Mouse (Mus musculus) ES-Bruce4 (cell line): ENCODE results near the gene Dact2. TPM values are rescaled to one million over a fixed set of nuclear protein-coding genes. Genes with fewer than 3 reads are reported as not detected.
A peak's percentile ranks its signal among the peaks of the same experiment; 100 is the strongest.

Source experiments
- H3K27ac ChIP-seq: 2 replicates; pipeline ENCODE4 v1.5.1; 2012; ENCODE audit warnings: low read length, inconsistent platforms; ENCODE audit not compliant: insufficient read depth
- H3K27me3 ChIP-seq: 2 replicates; pipeline ENCODE4 v1.6.1; 2012; ENCODE audit warnings: mild to moderate bottlenecking, low read length, inconsistent platforms; ENCODE audit not compliant: control insufficient read depth, poor library complexity, insufficient read depth, severe bottlenecking
- H3K36me3 ChIP-seq: 2 replicates; pipeline ENCODE4 v1.6.1; 2012; ENCODE audit warnings: inconsistent platforms, mild to moderate bottlenecking, low read length, moderate library complexity; ENCODE audit not compliant: control insufficient read depth, poor library complexity, insufficient read depth, severe bottlenecking
- H3K4me1 ChIP-seq: one replicate; pipeline ENCODE4 v1.8.1; 2011; ENCODE audit warnings: low read length; ENCODE audit not compliant: control insufficient read depth, insufficient read depth
- H3K4me3 ChIP-seq: 2 replicates; pipeline ENCODE4 v1.5.1; 2011; ENCODE audit warnings: low read depth, mild to moderate bottlenecking, low read length
- H3K9ac ChIP-seq: 2 replicates; pipeline ENCODE4 v1.6.1; 2012; ENCODE audit warnings: low read depth, mild to moderate bottlenecking, inconsistent platforms; ENCODE audit not compliant: poor library complexity, severe bottlenecking
- H3K9me3 ChIP-seq: replicated peaks from 2 replicates; pipeline ENCODE4 v1.6.1; 2012; ENCODE audit warnings: mild to moderate bottlenecking, low read length, inconsistent platforms; ENCODE audit not compliant: control insufficient read depth, poor library complexity, insufficient read depth, severe bottlenecking
- CTCF ChIP-seq: IDR thresholded peaks from one replicate; pipeline ENCODE4 v1.8.1; 2011; ENCODE audit warnings: low read depth, low read length
- EP300 ChIP-seq: IDR thresholded peaks from 2 replicates; pipeline ENCODE4 v1.6.1; 2011; ENCODE audit warnings: low read depth, low read length; ENCODE audit not compliant: insufficient read depth
- POLR2A ChIP-seq: IDR thresholded peaks from one replicate; pipeline ENCODE4 v1.8.1; 2011; ENCODE audit warnings: low read length; ENCODE audit not compliant: insufficient read depth
- polyA plus RNA-seq: library from polyadenylated mRNA; stranded (reverse); fragments of >200 nt; gene quantifications from 2 replicates; pipeline ENCODE4 v1.2.4, GENCODE M21; 2011; ENCODE audit warnings: low read depth; ENCODE audit not compliant: missing spikeins, insufficient read depth, insufficient read length

The Dact2 gene
- 15.8 and 18.2 TPM in 2 replicates for polyA plus RNA-seq

DNA sequence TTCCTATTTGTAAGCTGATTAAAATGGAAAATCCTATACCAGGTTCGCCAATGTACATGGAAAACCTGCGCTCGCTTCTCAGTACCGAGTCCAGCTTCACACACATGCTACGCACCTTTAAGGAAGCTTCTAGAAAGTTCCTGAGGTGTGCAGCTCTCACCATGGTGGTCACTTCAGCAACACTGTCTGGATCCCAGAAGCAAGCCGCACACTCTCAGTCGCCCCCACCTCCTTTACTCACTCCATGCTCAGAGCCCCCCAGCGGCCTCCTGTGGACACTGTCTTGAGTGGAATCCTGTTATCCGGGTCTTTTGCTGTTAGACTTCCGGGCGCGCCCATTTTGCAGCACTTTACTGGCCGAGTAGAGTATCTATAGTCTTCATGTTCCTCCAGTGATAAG, at the start of gene Dact2:
TSS of gene Dact2 (minus strand) at position 244 of the 400 bp plus-strand sequence.
- Histone ChIP-seq H3K9me3 (no peaks in the 10 kb centered on the region), H3K4me3 (peak within 1 kb of the TSS; percentile 80), H3K27me3 (no peaks in the 10 kb centered on the region), H3K36me3 (no peaks in the 10 kb centered on the region), H3K27ac (no peak within 1 kb of the TSS), H3K9ac (peak within 1 kb of the TSS; percentile 77), H3K4me1 (peaks cover 7% of the 10 kb centered on the region)
- TF ChIP-seq CTCF, result peak; percentile 13
- TF ChIP-seq EP300, result 0 out of 2 replicates have a peak, but pooled peaks have one; percentile 5
- no peak for TF ChIP-seq POLR2A

DNA sequence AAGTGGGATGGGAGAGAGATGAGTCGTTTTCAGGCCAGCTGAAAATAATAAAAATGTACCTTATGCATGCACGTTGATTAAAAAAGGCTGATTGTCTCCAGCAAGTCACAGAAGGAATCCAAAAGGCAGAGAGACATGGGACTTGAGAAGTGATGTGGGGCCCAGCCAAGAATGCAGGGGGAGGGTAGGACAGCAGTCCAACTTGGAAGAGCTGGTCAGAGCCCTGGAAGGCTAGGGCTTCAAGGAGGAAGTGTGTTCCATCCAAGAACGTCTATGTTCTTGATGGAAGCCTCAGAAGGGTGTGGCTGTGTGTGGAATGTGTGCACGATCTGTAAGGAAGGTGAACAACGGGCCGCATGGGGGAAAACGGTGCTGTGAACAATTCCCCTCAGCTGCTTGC, 48.4 kb upstream of the Dact2 start:
- no peak for TF ChIP-seq POLR2A
- no peak for TF ChIP-seq CTCF
- TF ChIP-seq EP300, result no peak
- no peaks in the 10 kb centered on the region for H3K27me3 ChIP-seq
- no peak overlapping the region for H3K4me3 ChIP-seq
- no peak overlapping the region for H3K27ac ChIP-seq
- H3K9ac ChIP-seq, result no peak overlapping the region
- H3K4me1 ChIP-seq, result no peaks in the 10 kb centered on the region
- H3K36me3 ChIP-seq, result no peaks in the 10 kb centered on the region
- no peaks in the 10 kb centered on the region for H3K9me3 ChIP-seq

DNA sequence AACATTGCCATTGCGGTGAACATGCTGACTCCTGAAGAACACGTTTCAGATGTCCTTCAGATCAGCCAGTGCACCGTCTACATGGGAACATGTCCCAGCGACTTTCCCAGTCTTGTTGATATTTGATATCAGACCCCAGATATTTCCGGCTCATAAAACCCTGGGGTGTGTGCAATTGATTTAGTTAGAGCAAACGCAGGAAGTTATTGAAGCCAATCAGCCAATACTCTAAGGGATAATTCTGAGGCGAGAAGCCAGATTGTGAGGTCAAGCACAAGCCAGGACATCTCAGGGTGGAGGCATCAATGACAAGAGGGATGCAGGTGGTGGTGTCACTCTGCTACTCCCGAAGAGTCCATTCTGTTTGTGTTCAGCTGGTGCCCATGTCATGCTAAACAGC, 46.3 kb upstream of the Dact2 start:
- no peak for TF ChIP-seq CTCF
- no peak for TF ChIP-seq POLR2A
- no peak for TF ChIP-seq EP300

DNA sequence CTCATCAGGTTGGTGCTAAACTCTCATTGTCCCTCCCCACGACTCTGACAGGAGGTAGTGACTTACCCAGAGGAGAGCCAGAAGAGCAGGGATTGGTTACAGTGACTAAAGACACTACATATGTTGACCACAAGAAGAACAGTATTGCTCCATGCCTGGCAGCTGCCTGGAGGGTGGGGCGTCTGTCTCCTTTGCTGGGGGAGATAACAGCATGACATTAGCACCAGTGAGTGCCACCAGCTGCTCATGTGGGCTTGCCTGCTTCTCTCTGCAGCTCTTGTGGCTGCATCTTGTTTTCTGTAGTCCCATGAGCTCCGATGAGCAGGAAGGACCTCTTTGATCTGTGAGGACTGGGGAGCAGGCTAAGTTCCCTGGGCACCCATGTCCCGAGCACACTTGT, 45.5 kb upstream of the Dact2 start:
- H3K36me3 ChIP-seq, result no peaks in the 10 kb centered on the region
- TF ChIP-seq CTCF (no peak), EP300 (no peak), POLR2A (no peak)
- H3K9me3 ChIP-seq, result no peaks in the 10 kb centered on the region
- no peak overlapping the region for H3K9ac ChIP-seq
- H3K4me1 ChIP-seq, result no peaks in the 10 kb centered on the region
- H3K27me3 ChIP-seq, result no peaks in the 10 kb centered on the region
- H3K27ac ChIP-seq, result no peak overlapping the region
- no peak overlapping the region for H3K4me3 ChIP-seq

More for the DNA sequence above, 46.3 kb upstream of the Dact2 start:
- Histone ChIP-seq H3K9me3 (no peaks in the 10 kb centered on the region), H3K9ac (no peak overlapping the region), H3K4me3 (no peak overlapping the region), H3K36me3 (no peaks in the 10 kb centered on the region), H3K27ac (no peak overlapping the region), H3K4me1 (no peaks in the 10 kb centered on the region), H3K27me3 (no peaks in the 10 kb centered on the region)

DNA sequence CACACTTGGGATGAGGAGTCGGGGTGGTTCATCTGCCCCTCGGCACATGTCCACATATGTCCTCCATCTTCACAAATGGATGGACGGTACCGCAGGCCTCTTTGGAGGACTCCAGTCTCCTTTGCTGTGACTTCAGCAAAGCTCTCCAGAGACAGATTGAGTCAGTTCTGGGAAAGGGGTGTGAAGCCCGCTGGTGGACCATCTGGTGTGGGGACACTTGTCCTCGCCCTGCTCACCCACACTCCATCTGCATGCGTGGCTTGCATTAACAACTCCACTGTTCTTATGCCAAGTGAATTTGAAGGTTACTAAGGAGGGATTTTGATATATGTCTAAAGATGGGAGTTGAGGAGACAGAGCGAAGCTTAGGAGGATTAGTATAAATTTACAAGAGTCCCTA, 43.8 kb upstream of the Dact2 start:
- no peak overlapping the region for H3K9ac ChIP-seq
- H3K4me1 ChIP-seq, result no peaks in the 10 kb centered on the region
- H3K27ac ChIP-seq, result no peak overlapping the region
- TF ChIP-seq EP300, result no peak
- no peak for TF ChIP-seq CTCF
- TF ChIP-seq POLR2A, result no peak
- H3K36me3 ChIP-seq, result no peaks in the 10 kb centered on the region
- H3K4me3 ChIP-seq, result no peak overlapping the region
- H3K27me3 ChIP-seq, result no peaks in the 10 kb centered on the region
- no peaks in the 10 kb centered on the region for H3K9me3 ChIP-seq

DNA sequence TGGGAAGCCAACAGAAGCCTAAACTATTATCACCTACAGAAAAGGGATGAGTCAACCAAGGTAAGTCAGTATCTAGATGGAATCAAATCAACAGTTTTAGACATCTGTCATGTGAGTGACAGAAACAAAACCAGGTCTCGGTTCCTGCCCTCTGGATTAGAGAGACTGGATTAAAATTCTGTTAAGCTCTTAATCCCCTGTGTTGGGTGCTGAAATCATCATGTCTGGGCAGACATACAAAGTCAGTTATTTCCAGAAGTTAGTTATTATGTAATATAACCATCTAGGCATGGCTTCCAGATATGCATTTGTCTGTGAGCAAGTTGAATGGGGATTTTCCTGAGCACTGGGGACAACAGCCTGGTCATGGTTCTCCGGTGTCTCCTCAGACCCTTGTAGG, 42.2 kb upstream of the Dact2 start:
- Histone ChIP-seq H3K9me3 (no peaks in the 10 kb centered on the region), H3K27ac (no peak overlapping the region), H3K4me1 (no peaks in the 10 kb centered on the region), H3K27me3 (no peaks in the 10 kb centered on the region), H3K36me3 (no peaks in the 10 kb centered on the region), H3K4me3 (no peak overlapping the region), H3K9ac (no peak overlapping the region)
- TF ChIP-seq EP300 (no peak), POLR2A (no peak), CTCF (no peak)
